Mouse (Mus musculus): ENCODE results near the gene Alg14. TPM values are rescaled to one million over a fixed set of nuclear protein-coding genes. Genes with fewer than 3 reads are reported as not detected.

The Alg14 gene
- polyA plus RNA-seq, 1 experiment, result 20.2 TPM

DNA sequence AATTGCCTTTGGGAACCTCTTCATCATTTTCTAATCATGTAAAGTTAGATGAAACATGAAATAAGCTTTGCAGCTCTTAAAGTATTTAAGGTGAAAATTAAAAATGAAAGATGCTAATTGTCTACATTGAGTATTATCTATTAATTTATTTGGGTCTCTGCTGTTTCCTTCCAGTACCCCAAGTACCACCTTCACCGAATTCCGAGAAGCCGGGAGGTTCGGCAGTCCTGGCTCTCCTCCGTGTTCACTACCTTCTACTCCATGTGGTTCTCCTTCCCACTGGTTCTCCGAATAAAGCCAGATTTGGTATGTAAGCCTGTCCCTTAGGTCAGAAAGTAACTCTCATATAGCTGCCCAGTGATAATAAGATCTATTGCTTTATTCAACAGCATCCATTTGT lies 28.3 kb downstream of the Alg14 start:
- no peaks in the 10 kb centered on the region for H3K4me1 ChIP-seq (ENCODE audit: control insufficient read depth, insufficient read depth, low read length)
- H3K27ac ChIP-seq (ENCODE audit: insufficient read depth, low read length), result no peak overlapping the region
- no peak overlapping the region for H3K4me3 ChIP-seq (ENCODE audit: insufficient read depth, low read length)
- TF ChIP-seq POLR2A (IDR thresholded peaks at IDR 0.05; ENCODE audit: extremely low read depth, insufficient read depth, low read length) (no peak), CTCF (IDR thresholded peaks at IDR 0.05; ENCODE audit: extremely low read depth, insufficient read depth, low read length) (no peak)

GRCm38 (mm10) chr3:121320896-121321295 lies 29.3 kb downstream of the Alg14 start:
- Histone ChIP-seq H3K4me3 (ENCODE audit: insufficient read depth, low read length) (no peak overlapping the region), H3K27ac (ENCODE audit: insufficient read depth, low read length) (no peak overlapping the region), H3K4me1 (ENCODE audit: control insufficient read depth, insufficient read depth, low read length) (no peaks in the 10 kb centered on the region)
- no peak for TF ChIP-seq CTCF (IDR thresholded peaks at IDR 0.05; ENCODE audit: extremely low read depth, insufficient read depth, low read length)

DNA sequence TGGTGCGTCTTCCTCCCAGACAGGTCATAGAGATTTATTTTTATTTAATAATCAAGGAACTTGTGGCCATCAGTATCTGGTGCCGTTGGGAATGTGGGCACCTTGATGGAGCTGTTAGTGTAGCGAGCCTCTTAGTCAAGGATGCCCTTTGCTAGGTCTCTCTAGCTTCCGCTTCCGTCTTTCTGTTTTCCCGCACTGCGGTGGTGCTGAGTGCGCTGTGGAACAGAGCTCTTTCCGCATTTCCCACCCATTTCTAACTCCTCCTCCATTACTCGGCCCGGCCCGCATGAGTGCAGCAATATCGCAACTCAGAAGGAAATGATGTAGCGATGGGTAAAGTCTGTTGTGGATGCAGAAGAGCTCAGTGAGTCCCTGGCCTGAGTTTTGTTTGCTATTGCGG lies 31.8 kb downstream of the Alg14 start:
- H3K4me3 ChIP-seq (ENCODE audit: insufficient read depth, low read length), result no peak overlapping the region
- TF ChIP-seq CTCF (IDR thresholded peaks at IDR 0.05; ENCODE audit: extremely low read depth, insufficient read depth, low read length) (no peak), POLR2A (IDR thresholded peaks at IDR 0.05; ENCODE audit: extremely low read depth, insufficient read depth, low read length) (no peak)
- H3K27ac ChIP-seq (ENCODE audit: insufficient read depth, low read length), result no peak overlapping the region
- no peaks in the 10 kb centered on the region for H3K4me1 ChIP-seq (ENCODE audit: control insufficient read depth, insufficient read depth, low read length)

- TF ChIP-seq CTCF (IDR thresholded peaks at IDR 0.05; ENCODE audit: extremely low read depth, insufficient read depth, low read length) (no peak), POLR2A (IDR thresholded peaks at IDR 0.05; ENCODE audit: extremely low read depth, insufficient read depth, low read length) (no peak)
- H3K27ac ChIP-seq (ENCODE audit: insufficient read depth, low read length), result no peak overlapping the region
These were observed 35.8 kb downstream of the Alg14 start for GRCm38 (mm10) chr3:121327406-121327805.

DNA sequence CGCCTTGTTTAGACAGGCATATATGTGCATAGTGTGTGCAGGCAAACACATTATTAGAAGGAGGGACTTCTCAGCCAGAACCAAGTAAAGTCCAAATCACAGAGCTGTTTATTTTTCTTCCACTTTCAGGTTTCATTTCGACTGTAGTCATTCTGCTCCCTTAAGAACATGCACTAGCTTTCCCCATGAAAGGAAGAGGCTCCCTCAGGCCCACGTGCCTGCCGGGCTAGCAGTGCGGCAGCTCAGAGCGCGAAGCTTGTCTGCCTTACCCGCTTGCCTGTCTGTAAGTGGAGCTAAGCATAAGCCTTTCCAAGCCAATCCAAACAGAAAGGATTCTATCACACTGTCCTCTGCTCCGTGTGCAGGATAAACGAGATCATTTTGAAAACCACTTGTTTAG lies 38.1 kb downstream of the Alg14 start:
- Histone ChIP-seq H3K4me3 (ENCODE audit: insufficient read depth, low read length) (no peak overlapping the region), H3K27ac (ENCODE audit: insufficient read depth, low read length) (no peak overlapping the region), H3K4me1 (ENCODE audit: control insufficient read depth, insufficient read depth, low read length) (0 out of 2 replicates have a peak, but pooled peaks cover 2% of the 10 kb centered on the region)
- no peak for TF ChIP-seq POLR2A (IDR thresholded peaks at IDR 0.05; ENCODE audit: extremely low read depth, insufficient read depth, low read length)
- TF ChIP-seq CTCF (IDR thresholded peaks at IDR 0.05; ENCODE audit: extremely low read depth, insufficient read depth, low read length), result no peak

More at GRCm38 (mm10) chr3:121327406-121327805, 35.8 kb downstream of the Alg14 start:
- Histone ChIP-seq H3K4me1 (ENCODE audit: control insufficient read depth, insufficient read depth, low read length) (0 out of 2 replicates have a peak, but pooled peaks cover 2% of the 10 kb centered on the region), H3K4me3 (ENCODE audit: insufficient read depth, low read length) (no peak overlapping the region)

DNA sequence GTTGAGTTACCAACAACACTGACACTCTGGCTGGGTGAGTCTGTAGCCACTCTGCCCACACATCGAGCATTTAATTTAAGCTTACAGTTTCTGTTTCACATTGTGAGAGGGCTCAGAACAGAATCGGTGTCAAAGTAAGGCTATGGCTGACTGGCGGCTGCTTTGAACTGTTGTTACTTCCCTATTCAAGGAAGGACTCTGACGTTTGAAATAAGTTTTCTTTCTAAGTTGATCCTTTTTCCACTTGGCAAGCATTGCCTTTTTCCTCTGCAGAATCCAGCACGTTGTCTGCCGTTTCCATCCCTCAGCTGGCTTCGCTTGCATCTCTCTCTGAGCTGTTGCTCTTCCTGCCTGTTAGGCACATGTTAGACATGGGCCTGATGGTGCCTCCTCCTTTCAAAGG lies 38.7 kb downstream of the Alg14 start:
- TF ChIP-seq CTCF (IDR thresholded peaks at IDR 0.05; ENCODE audit: extremely low read depth, insufficient read depth, low read length) (no peak), POLR2A (IDR thresholded peaks at IDR 0.05; ENCODE audit: extremely low read depth, insufficient read depth, low read length) (no peak)
- H3K27ac ChIP-seq (ENCODE audit: insufficient read depth, low read length), result no peak overlapping the region
- H3K4me1 ChIP-seq (ENCODE audit: control insufficient read depth, insufficient read depth, low read length), result 0 out of 2 replicates have a peak, but pooled peaks cover 2% of the 10 kb centered on the region
- no peak overlapping the region for H3K4me3 ChIP-seq (ENCODE audit: insufficient read depth, low read length)

- Histone ChIP-seq H3K27ac (ENCODE audit: insufficient read depth, low read length) (no peak overlapping the region), H3K4me3 (ENCODE audit: insufficient read depth, low read length) (no peak overlapping the region), H3K4me1 (ENCODE audit: control insufficient read depth, insufficient read depth, low read length) (no peaks in the 10 kb centered on the region)
- TF ChIP-seq POLR2A (IDR thresholded peaks at IDR 0.05; ENCODE audit: extremely low read depth, insufficient read depth, low read length) (no peak), CTCF (IDR thresholded peaks at IDR 0.05; ENCODE audit: extremely low read depth, insufficient read depth, low read length) (no peak)
These were observed 44.8 kb downstream of the Alg14 start for GRCm38 (mm10) chr3:121336234-121336890.

DNA sequence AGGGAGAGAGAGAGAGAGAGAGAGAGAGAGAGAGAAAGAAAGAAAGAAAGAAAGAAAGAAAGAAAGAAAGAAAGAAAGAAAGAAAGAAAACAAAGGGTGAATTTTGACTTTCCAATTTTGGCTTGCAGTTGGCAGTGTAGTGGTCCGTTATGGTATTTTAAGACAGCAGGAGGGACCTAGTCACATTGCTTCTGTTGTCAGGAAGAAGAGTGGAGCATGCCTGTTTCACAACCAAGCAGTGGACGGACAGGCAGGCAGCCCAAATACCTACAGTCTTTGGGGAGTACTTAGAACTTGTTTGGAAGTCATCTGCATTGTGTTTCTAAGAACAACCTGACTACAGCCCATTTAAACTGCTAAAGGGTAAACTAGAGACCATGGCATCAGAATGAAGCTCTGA lies 47.1 kb downstream of the Alg14 start:
- H3K27ac ChIP-seq (ENCODE audit: insufficient read depth, low read length), result no peak overlapping the region
- no peaks in the 10 kb centered on the region for H3K4me1 ChIP-seq (ENCODE audit: control insufficient read depth, insufficient read depth, low read length)
- no peak overlapping the region for H3K4me3 ChIP-seq (ENCODE audit: insufficient read depth, low read length)
- TF ChIP-seq CTCF (IDR thresholded peaks at IDR 0.05; ENCODE audit: extremely low read depth, insufficient read depth, low read length) (no peak), POLR2A (IDR thresholded peaks at IDR 0.05; ENCODE audit: extremely low read depth, insufficient read depth, low read length) (no peak)

GRCm38 (mm10) chr3:121340321-121340761 lies 48.8 kb downstream of the Alg14 start:
- no peak for TF ChIP-seq POLR2A (IDR thresholded peaks at IDR 0.05; ENCODE audit: extremely low read depth, insufficient read depth, low read length)
- H3K4me1 ChIP-seq (ENCODE audit: control insufficient read depth, insufficient read depth, low read length), result peaks cover 2% of the 10 kb centered on the region; the same call in 1 of the 2 replicates
- no peak overlapping the region for H3K27ac ChIP-seq (ENCODE audit: insufficient read depth, low read length)
- no peak overlapping the region for H3K4me3 ChIP-seq (ENCODE audit: insufficient read depth, low read length)

DNA sequence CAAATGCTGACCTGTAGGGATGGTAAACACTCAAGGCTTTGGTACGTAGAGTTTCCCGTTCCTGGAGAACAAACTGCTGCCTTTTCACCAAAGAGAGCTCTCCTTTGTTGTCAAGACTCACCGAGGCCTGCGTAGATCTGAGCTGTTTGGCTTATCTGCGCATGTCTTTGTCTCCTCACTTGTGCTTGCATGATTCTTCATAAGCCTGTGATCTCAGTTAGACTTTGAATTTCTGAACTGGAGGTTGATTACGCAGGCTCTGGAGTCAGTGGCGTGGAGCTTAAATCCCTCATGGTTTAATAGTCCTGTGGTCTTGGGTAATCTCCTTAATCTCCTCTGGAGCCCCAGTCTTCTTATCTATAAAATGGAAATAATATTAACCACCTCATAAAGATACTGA lies 51.7 kb downstream of the Alg14 start:
- H3K4me1 ChIP-seq (ENCODE audit: control insufficient read depth, insufficient read depth, low read length), result peaks cover 2% of the 10 kb centered on the region; the same call in 1 of the 2 replicates
- TF ChIP-seq CTCF (IDR thresholded peaks at IDR 0.05; ENCODE audit: extremely low read depth, insufficient read depth, low read length), result no peak
- TF ChIP-seq POLR2A (IDR thresholded peaks at IDR 0.05; ENCODE audit: extremely low read depth, insufficient read depth, low read length), result no peak
- H3K27ac ChIP-seq (ENCODE audit: insufficient read depth, low read length), result no peak overlapping the region
- no peak overlapping the region for H3K4me3 ChIP-seq (ENCODE audit: insufficient read depth, low read length)

Data from cortical plate, adult 2 months (tissue).